Mouse (Mus musculus) monocyte, adult 5-6 weeks (primary cell): Measurements from ENCODE around the gene Zbtb9. TPM values are rescaled to one million over a fixed set of nuclear protein-coding genes. Genes with fewer than 3 reads are reported as not detected.

Experiments
- ATAC-seq: fragments of 153-309, 156-312 bp; replicated peaks from 2 replicates; pipeline ENCODE4 v1.8.0; 2017; ENCODE audit warnings: mild to moderate bottlenecking; ENCODE audit not compliant: low TSS enrichment, insufficient number of reproducible peaks, severe bottlenecking, poor library complexity, low FRiP score
- total RNA-seq: library from RNA; stranded (forward); fragments of 200-1000, 200-491, 200-594 nt; gene quantifications from 3 replicates; pipeline ENCODE4 v1.2.3, GENCODE M21; 2017

Gene Zbtb9
- total RNA-seq, 1 experiment from 2014 or later, result 23.5 TPM

DNA sequence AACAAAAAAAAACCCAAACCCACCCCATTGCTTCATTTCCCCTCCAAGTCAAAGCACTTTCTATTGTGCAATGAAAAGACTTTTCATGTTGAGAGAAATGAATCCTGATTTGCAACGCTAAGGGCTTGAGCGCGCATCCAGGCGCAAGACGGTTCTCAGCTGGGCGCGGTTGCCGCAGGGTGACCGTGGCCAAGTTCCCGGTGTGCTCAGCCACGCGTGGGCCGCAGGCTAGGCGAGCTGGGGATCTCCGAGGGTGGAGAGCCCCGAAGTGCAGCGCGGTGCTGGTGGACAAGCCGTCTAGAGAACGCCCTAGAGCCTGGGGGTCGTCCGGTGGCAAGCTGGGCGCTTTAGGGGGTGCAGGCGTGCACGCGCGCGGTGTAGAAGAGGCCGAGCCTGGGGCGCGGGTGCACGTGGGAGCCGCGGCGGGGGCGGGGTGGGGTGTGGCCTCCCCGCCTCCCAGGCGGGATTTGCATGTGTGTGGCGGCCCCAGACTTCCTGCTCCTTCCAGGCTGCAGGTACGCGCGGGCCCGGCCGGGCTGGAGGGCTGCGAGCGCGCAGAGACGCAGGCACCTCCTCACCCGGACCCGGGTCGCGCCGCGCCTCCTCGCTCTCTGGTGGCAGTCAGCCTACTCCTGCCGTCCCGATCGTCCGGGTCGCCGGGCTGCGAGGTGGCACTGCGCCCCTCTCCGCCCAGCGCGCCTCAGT is 84.0 kb downstream of the Zbtb9 start, which contains the start of gene Itpr3:
Itpr3 (plus strand) TSS at position 493 of the 705 bp plus-strand sequence.
- peak; percentile 41; the same call in 1 of the 2 replicates for ATAC-seq

DNA sequence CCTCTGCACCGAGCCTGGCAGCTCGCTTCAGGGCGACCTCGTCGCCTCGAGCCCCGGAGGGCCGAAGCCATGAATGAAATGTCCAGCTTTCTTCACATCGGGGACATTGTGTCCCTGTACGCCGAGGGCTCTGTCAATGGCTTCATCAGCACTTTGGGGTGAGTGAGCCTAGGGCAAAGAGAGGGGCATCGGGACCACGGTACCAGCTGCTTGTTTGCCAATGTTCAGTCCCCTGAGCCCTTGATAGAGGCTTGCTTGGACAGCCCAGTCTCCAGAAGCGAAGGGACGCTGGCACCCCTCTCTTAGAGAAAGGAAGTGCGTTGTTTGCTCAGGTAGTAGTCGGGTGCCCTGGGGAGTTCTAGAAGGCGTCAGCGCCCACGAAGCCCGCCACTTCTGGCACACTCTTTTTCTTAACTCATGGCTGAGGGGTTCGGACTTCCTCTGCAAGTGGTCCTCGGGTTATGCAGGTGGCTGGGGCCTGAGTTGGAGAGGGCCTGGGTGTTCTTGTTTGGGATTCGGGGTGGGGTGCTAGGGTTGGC is 84.6 kb downstream of the Zbtb9 start:
- no peak for ATAC-seq

Other genes starting within 250 kb of the Zbtb9 start
- 14.3 to 19.8 TPM (median 16.1 TPM) in 3 replicates for gene Bnip1, start 192.1 kb upstream of the Zbtb9 start, total RNA-seq
- not detected in 3 replicates for gene Nkx2-5, start 128.2 kb upstream of the Zbtb9 start, total RNA-seq
- gene Kifc5b, start 56.1 kb upstream of the Zbtb9 start, total RNA-seq, result 1.5 to 3.2 TPM (median 2.3 TPM) in 3 replicates
- 26.2 to 57.6 TPM (median 30.0 TPM) in 3 replicates for gene Phf1, start 40.1 kb upstream of the Zbtb9 start, total RNA-seq
- gene Cuta, start 33.6 kb upstream of the Zbtb9 start, total RNA-seq, result 22.8 to 35.9 TPM (median 25.9 TPM) in 3 replicates
- gene Syngap1, start 31.9 kb upstream of the Zbtb9 start, total RNA-seq, result 0.76 to 3.9 TPM (median 0.96 TPM) in 3 replicates
- 39.5 to 56.8 TPM (median 45.8 TPM) in 3 replicates for gene Bak1, start 55.8 kb downstream of the Zbtb9 start, total RNA-seq
- 25.3 to 46.9 TPM (median 28.9 TPM) in 3 replicates for gene Itpr3, start 84.1 kb downstream of the Zbtb9 start, total RNA-seq
- gene Uqcc2, start 160.7 kb downstream of the Zbtb9 start, total RNA-seq, result 79.3 to 105 TPM (median 82.5 TPM) in 3 replicates
- gene Ip6k3, start 194.6 kb downstream of the Zbtb9 start, total RNA-seq, result 5.4 to 8.6 TPM (median 7.0 TPM) in 3 replicates
- 54.3 to 81.1 TPM (median 78.5 TPM) in 3 replicates for gene Lemd2, start 231.3 kb downstream of the Zbtb9 start, total RNA-seq